Mouse (Mus musculus): ENCODE measurements around the gene Aldh1a2.

DNA sequence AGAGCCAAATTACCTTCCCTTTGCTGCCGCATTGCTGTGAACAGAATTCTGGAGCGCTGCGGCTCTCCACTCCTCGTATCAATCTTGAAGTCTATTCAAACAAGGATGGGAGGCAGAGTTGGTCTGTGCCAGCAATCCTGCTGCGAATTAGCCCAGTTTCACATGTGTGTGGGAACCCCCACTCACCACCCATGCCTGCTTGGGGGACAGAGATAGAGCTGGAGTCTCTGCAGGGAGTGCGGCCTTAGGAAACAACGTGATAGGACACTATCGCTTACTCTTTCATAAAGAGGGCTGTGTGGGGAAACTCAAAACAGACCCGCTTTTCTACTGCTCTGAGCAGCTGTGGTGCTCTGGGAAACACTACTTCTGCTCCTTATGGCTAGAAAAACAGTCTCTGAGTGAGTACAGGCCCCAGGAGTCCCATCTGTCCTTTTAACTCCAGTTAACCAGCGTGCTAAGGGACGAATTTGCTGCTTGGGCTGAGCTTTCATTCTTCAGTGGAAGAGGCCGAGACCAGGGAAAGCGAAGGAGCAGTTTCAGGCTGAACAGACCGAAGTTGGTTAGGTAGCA is 60.6 kb downstream of the Aldh1a2 start:
- TF ChIP-seq ZNF384 (IDR thresholded peaks at IDR 0.05; ENCODE audit: low read depth, low read length) (no peak), ZC3H11A (IDR thresholded peaks at IDR 0.05; ENCODE audit: borderline replicate concordance, low read depth, low read length) (no peak), CHD2 (IDR thresholded peaks at IDR 0.05; ENCODE audit: low read depth, low read length) (no peak), MAFK (IDR thresholded peaks at IDR 0.05; ENCODE audit: insufficient read depth, low read depth, low read length) (no peak), HCFC1 (IDR thresholded peaks at IDR 0.05; ENCODE audit: borderline replicate concordance, insufficient read depth, low read length) (no peak)
